Mouse (Mus musculus): ENCODE data around the gene Pdzd2.

DNA sequence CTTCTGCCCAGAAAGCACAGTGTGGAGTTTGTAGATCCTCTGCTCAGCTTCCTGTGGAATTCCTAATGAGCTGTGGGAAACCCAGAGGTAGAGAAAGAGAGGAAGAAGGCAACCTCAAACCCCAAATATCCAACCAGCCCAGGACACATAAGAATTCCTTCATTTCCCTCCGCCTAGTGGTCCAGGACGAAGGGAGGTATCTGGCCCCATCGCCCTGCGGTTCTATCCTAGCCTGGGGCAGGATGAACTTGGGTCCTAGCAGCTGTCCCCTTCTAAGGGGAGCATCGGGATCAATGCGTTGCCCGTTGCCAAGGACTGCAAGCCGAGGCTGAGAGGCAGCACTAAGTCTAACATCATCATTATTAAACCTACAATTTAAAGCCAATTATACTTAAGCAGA, 104.8 kb downstream of the Pdzd2 start:
- TF ChIP-seq POLR2A (IDR thresholded peaks at IDR 0.05; ENCODE audit: extremely low read depth, insufficient read depth, low read length) (no peak), CTCF (IDR thresholded peaks at IDR 0.05; ENCODE audit: extremely low read depth, insufficient read depth, low read length) (no peak)
